Mouse (Mus musculus) embryonic facial prominence, embryonic 15.5 days (tissue): ENCODE results near the gene Larp1b. TPM values are rescaled to one million over a fixed set of nuclear protein-coding genes. Genes with fewer than 3 reads are reported as not detected.

Experiments used
- ATAC-seq: fragments of 200-750 bp; cut with Nextera tagmentation; 2 replicates; pipeline ENCODE4 v1.8.0; 2017; ENCODE audit warnings: low read depth, moderate TSS enrichment; ENCODE audit not compliant: insufficient number of reproducible peaks, low FRiP score, low TSS enrichment
- H3K27ac ChIP-seq: fragments of 300-500 bp; sonication (generic); replicated peaks from 2 replicates; pipeline ENCODE4 v1.5.1; 2015; ENCODE audit warnings: mild to moderate bottlenecking, inconsistent platforms
- H3K27me3 ChIP-seq: fragments of 300-500 bp; sonication (generic); 2 replicates; pipeline ENCODE4 v1.6.1; 2015; ENCODE audit warnings: inconsistent platforms
- H3K36me3 ChIP-seq: fragments of 300-500 bp; sonication (generic); 2 replicates; pipeline ENCODE4 v1.6.1; 2015; ENCODE audit warnings: mild to moderate bottlenecking, inconsistent platforms
- H3K4me1 ChIP-seq: fragments of 300-500 bp; sonication (generic); 2 replicates; pipeline ENCODE4 v1.6.1; 2015; ENCODE audit warnings: inconsistent platforms
- H3K4me2 ChIP-seq: fragments of 300-500 bp; sonication (generic); replicated peaks from 2 replicates; pipeline ENCODE4 v1.6.1; 2015; ENCODE audit warnings: mild to moderate bottlenecking, inconsistent platforms
- H3K4me3 ChIP-seq: fragments of 300-500 bp; sonication (generic); replicated peaks from 2 replicates; pipeline ENCODE4 v1.5.1; 2015; ENCODE audit warnings: mild to moderate bottlenecking, inconsistent platforms
- H3K9ac ChIP-seq: fragments of 300-500 bp; sonication (generic); 2 replicates; pipeline ENCODE4 v1.6.1; 2015; ENCODE audit warnings: inconsistent platforms
- H3K9me3 ChIP-seq: fragments of 300-500 bp; sonication (generic); replicated peaks from 2 replicates; pipeline ENCODE4 v1.6.1; 2016; ENCODE audit warnings: inconsistent platforms
- WGBS: fragments of 180-500 bp; shearing (Covaris S2); methylation state at CpG from one replicate; pipeline ENCODE4 v1.1.7; 2015; 5-methylcytosine and 5-hydroxymethylcytosine counted together
- polyA plus RNA-seq: library from polyadenylated mRNA; unstranded; fragments of >200 nt; fragmentation: Nextera tagmentation; extraction: Ambion mirVana; gene quantifications from 2 replicates; pipeline ENCODE4 v1.2.1, GENCODE M21; 2015

Gene Larp1b
- polyA plus RNA-seq, 1 experiment from 2014 or later: 2.7 TPM

DNA sequence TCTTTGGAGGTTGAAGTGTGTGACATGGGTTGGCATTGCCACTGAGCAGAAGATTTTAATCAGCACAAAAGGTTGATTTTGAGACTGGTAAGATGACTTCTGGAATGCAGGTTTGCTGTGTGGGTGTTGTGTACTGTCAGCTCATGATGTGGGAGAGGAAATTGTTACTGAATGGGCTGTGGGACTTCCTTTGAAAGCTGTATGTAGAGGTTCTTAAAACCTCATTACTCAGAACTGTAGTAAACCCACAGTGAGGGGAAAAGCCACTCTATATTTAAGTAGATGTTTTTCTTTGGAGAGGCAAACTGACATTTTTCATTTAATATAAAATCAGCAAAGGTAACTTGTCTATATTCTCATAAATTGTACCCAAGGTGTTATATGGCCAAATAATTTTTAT is 31.1 kb downstream of the Larp1b start:
- no peak overlapping the region for H3K4me3 ChIP-seq
- H3K9ac ChIP-seq: no peak overlapping the region
- no peak overlapping the region for H3K4me2 ChIP-seq
- no peak overlapping the region for H3K27ac ChIP-seq
- H3K4me1 ChIP-seq: no peaks in the 10 kb centered on the region
- no peaks in the 10 kb centered on the region for H3K9me3 ChIP-seq
- no peaks in the 10 kb centered on the region for H3K27me3 ChIP-seq
- H3K36me3 ChIP-seq: no peaks in the 10 kb centered on the region
- no peak for ATAC-seq

GRCm38 (mm10) chr3:40987539-40987938 is 37.9 kb downstream of the Larp1b start:
- no peak overlapping the region for H3K9ac ChIP-seq
- H3K27me3 ChIP-seq: no peaks in the 10 kb centered on the region
- H3K9me3 ChIP-seq: no peaks in the 10 kb centered on the region
- ATAC-seq: no peak
- WGBS: 78% methylated on average over 5 of the region's 5 CpGs
- no peak overlapping the region for H3K4me2 ChIP-seq
- H3K36me3 ChIP-seq: no peaks in the 10 kb centered on the region
- H3K4me1 ChIP-seq: no peaks in the 10 kb centered on the region
- H3K27ac ChIP-seq: no peak overlapping the region
- no peak overlapping the region for H3K4me3 ChIP-seq

DNA sequence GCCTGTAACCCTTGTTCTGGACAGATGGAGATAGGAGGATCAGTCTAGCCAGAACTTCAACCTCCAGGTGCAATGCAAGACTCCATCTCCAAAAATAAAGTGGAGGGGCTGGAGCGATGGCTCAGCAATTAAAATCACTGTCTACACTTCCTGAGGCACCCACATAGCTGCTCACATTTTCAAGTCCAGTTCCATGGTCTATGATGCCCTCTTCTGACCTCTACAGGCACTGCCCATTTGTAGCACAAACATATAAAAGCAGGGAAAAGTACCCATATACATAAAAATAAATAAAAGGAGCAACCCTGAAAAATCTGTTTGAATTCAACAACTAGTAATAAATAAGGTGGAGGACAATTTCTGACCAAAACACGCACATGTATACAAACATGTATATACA is 39.1 kb downstream of the Larp1b start:
- Histone ChIP-seq H3K4me3 (no peak overlapping the region), H3K36me3 (no peaks in the 10 kb centered on the region), H3K27me3 (no peaks in the 10 kb centered on the region), H3K27ac (no peak overlapping the region), H3K9me3 (no peaks in the 10 kb centered on the region), H3K4me2 (no peak overlapping the region), H3K9ac (no peak overlapping the region), H3K4me1 (no peaks in the 10 kb centered on the region)
- WGBS: 65% methylated on average over 2 of the region's 2 CpGs
- ATAC-seq: no peak

DNA sequence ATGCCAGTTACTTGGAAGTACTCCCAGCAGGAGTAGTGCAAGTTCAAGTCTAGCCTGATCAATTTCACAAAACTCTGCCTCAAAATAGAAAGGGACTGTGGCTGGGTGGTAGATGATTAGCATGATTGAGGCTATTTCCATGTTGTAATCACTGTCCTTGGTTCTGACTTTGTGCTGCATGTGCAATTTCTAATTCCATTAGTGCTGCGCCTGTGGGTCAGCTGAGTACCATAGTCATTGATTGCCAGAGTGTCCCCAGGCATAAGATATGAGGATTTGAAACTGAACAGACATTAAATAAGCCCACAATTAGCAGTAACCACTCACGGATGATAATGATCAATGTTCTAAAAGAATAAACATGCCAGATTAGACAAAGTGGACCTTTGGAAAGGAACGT is 41.9 kb downstream of the Larp1b start:
- H3K36me3 ChIP-seq: no peaks in the 10 kb centered on the region
- no peak overlapping the region for H3K4me3 ChIP-seq
- no peaks in the 10 kb centered on the region for H3K9me3 ChIP-seq
- H3K4me2 ChIP-seq: no peak overlapping the region
- H3K27ac ChIP-seq: no peak overlapping the region
- ATAC-seq: no peak
- no peaks in the 10 kb centered on the region for H3K27me3 ChIP-seq
- WGBS: 64% methylated on average over 3 of the region's 3 CpGs
- no peaks in the 10 kb centered on the region for H3K4me1 ChIP-seq
- H3K9ac ChIP-seq: no peak overlapping the region

GRCm38 (mm10) chr3:40995161-40995560 is 45.5 kb downstream of the Larp1b start:
- no peak overlapping the region for H3K4me3 ChIP-seq
- no peak overlapping the region for H3K9ac ChIP-seq
- H3K27ac ChIP-seq: no peak overlapping the region
- H3K4me1 ChIP-seq: no peaks in the 10 kb centered on the region
- H3K36me3 ChIP-seq: no peaks in the 10 kb centered on the region
- H3K27me3 ChIP-seq: no peaks in the 10 kb centered on the region
- no peak overlapping the region for H3K4me2 ChIP-seq
- ATAC-seq: no peak
- no peaks in the 10 kb centered on the region for H3K9me3 ChIP-seq
- 90% methylated on average over 1 of the region's 1 CpGs for WGBS

DNA sequence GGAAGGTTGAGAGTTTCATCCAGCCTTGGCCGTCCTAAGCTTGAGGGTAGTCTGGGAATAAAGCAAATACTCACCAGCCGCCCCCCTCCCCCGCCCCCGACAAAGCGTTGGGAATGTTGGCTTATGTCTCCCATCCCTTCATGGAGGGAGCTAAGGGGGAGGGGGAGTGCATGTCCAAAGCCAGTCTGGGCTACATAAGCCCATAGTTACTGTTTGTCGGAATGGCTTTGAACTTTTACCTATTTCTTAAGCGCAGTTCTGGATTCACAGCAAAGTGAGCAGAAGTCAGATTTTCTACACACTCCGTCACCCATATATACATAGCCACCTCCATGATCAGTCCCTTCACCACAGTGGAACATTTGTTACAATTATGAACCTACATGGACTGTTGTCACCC is 59.7 kb downstream of the Larp1b start:
- Histone ChIP-seq H3K27ac (no peak overlapping the region), H3K4me1 (no peaks in the 10 kb centered on the region), H3K27me3 (no peaks in the 10 kb centered on the region), H3K36me3 (no peaks in the 10 kb centered on the region), H3K4me3 (no peak overlapping the region), H3K9ac (no peak overlapping the region), H3K9me3 (no peaks in the 10 kb centered on the region), H3K4me2 (no peak overlapping the region)
- no peak for ATAC-seq
- WGBS: 76% methylated on average over 8 of the region's 8 CpGs

GRCm38 (mm10) chr3:41009990-41010389 is 60.4 kb downstream of the Larp1b start:
- no peak for ATAC-seq
- Histone ChIP-seq H3K27me3 (no peaks in the 10 kb centered on the region), H3K9me3 (no peaks in the 10 kb centered on the region), H3K27ac (no peak overlapping the region), H3K36me3 (no peaks in the 10 kb centered on the region), H3K4me2 (no peak overlapping the region), H3K9ac (no peak overlapping the region), H3K4me1 (no peaks in the 10 kb centered on the region), H3K4me3 (no peak overlapping the region)
- 89% methylated on average over 3 of the region's 3 CpGs for WGBS

GRCm38 (mm10) chr3:41010701-41011100 is 61.1 kb downstream of the Larp1b start:
- no peak for ATAC-seq
- Histone ChIP-seq H3K27me3 (no peaks in the 10 kb centered on the region), H3K4me2 (no peak overlapping the region), H3K36me3 (no peaks in the 10 kb centered on the region), H3K9me3 (no peaks in the 10 kb centered on the region), H3K4me1 (no peaks in the 10 kb centered on the region), H3K27ac (no peak overlapping the region), H3K9ac (no peak overlapping the region), H3K4me3 (no peak overlapping the region)
- WGBS: 86% methylated on average over 6 of the region's 6 CpGs

DNA sequence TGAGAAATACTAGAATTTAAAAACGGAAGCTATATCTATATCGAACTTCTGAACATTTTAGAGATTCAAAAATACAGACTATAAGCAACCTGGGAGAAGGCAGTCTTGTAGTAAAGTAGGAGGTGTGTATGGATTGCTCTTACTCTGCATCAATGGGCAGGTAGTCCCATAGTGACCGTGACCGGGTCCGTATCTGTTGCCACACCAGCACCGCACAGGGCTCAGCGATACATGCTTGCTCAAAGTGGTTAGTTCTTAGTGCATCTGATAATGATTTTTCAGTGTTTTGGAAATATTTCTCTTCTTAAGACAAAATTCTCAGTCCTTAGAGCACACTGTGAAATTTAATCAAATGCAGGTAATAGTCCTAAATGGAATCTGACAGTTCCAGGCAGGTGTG is 62.8 kb downstream of the Larp1b start:
- Histone ChIP-seq H3K27me3 (no peaks in the 10 kb centered on the region), H3K27ac (no peak overlapping the region), H3K36me3 (no peaks in the 10 kb centered on the region), H3K9me3 (no peaks in the 10 kb centered on the region), H3K4me2 (no peak overlapping the region), H3K9ac (no peak overlapping the region), H3K4me3 (no peak overlapping the region), H3K4me1 (no peaks in the 10 kb centered on the region)
- WGBS: 92% methylated on average over 7 of the region's 7 CpGs
- ATAC-seq: no peak

GRCm38 (mm10) chr3:41014946-41015345 is 65.3 kb downstream of the Larp1b start:
- ATAC-seq: no peak
- no peak overlapping the region for H3K9ac ChIP-seq
- H3K36me3 ChIP-seq: no peaks in the 10 kb centered on the region
- H3K4me3 ChIP-seq: no peak overlapping the region
- no peak overlapping the region for H3K4me2 ChIP-seq
- WGBS: 57% methylated on average over 6 of the region's 6 CpGs
- H3K27me3 ChIP-seq: no peaks in the 10 kb centered on the region
- H3K4me1 ChIP-seq: no peaks in the 10 kb centered on the region
- H3K9me3 ChIP-seq: no peaks in the 10 kb centered on the region
- H3K27ac ChIP-seq: no peak overlapping the region

- no peak overlapping the region for H3K27ac ChIP-seq
- 78% methylated on average over 3 of the region's 3 CpGs for WGBS
- H3K36me3 ChIP-seq: no peaks in the 10 kb centered on the region
- no peaks in the 10 kb centered on the region for H3K27me3 ChIP-seq
- no peak overlapping the region for H3K4me3 ChIP-seq
- H3K9me3 ChIP-seq: no peaks in the 10 kb centered on the region
- H3K9ac ChIP-seq: no peak overlapping the region
- ATAC-seq: no peak
- no peaks in the 10 kb centered on the region for H3K4me1 ChIP-seq
- no peak overlapping the region for H3K4me2 ChIP-seq
Measured at GRCm38 (mm10) chr3:41018022-41018608, 68.5 kb downstream of the Larp1b start.

GRCm38 (mm10) chr3:41020687-41021086 is 71.1 kb downstream of the Larp1b start:
- Histone ChIP-seq H3K4me2 (no peak overlapping the region), H3K4me3 (no peak overlapping the region), H3K27me3 (no peaks in the 10 kb centered on the region), H3K36me3 (no peaks in the 10 kb centered on the region), H3K9ac (no peak overlapping the region), H3K9me3 (no peaks in the 10 kb centered on the region), H3K27ac (no peak overlapping the region), H3K4me1 (no peaks in the 10 kb centered on the region)
- WGBS: 87% methylated on average over 7 of the region's 7 CpGs
- no peak for ATAC-seq
